Mouse (Mus musculus) layer of hippocampus, adult 9-10 months (tissue): ENCODE results near the gene Adipoq.
"Not testable (repeated sequence)": the region's sequence is repeated elsewhere in the genome, so short reads cannot be mapped to it uniquely, and the experiment has no call there.

Experiments used
- DNase-seq: peaks from one replicate; pipeline ENCODE4 v3.0.0; 2022; ENCODE audit warnings: low spot score

Adipoq gene

GRCm38 (mm10) chr16:23162116-23162515 lies 15.8 kb downstream of the Adipoq start:
- DNase-seq = no peak

DNA sequence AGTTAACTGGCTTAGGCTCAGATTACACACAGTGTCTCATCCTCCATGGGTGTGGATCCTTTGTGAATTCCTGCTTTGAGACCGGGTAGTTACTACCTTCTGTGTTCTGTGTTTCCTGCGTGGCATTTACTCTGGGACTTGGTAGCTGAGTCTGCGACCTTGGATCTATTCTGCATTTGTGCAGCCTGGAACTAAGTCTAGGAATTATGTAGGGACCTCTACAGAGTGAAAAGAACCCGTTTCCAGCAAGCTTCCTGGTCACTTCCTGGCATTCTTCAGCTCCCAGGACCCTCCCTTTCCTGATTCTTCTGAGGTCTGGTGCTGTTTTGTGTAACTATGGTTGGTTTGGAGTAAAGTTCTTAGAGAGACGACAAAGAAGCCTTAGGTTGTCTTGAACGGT lies 18.1 kb downstream of the Adipoq start:
- DNase-seq = no peak

DNA sequence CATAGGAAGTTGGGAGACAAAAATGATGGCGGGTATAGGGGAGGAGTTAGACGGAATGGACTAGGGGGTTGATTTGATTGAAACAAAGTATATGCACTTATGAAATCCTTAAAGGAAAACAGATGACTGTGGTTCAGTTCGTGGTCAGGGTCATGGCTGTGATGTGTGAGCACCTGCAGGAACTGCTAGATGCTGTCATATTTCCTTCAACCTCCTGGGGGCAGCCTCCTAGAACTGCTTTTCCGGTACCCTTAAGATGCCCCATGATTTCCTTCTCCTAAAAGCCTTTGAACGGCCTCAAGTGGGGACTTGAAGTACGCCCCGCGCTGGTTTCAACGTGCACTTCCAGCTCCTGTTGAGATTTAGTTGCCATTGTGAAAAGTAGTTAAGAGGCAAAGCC lies 19.1 kb downstream of the Adipoq start:
- DNase-seq = no peak

DNA sequence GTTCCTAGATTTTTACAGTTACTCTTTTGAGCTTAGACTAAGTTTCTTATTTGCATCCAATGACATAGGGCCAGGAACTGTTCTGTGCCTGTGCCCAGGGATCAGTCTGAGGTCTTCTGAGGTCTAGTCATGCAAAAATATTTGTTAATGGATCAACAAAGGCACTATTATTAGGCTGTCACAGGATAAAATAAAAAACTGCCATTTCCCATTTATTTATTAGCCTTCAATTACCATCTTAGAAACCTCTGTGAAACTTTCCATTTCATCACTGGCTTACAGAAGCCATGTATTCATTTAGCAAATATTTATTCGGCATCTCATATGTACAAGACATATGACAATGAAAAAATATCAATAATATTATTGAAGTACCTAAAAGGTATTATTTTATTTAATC lies 20.3 kb downstream of the Adipoq start:
- no peak for DNase-seq

GRCm38 (mm10) chr16:23167079-23167478 lies 20.7 kb downstream of the Adipoq start:
- DNase-seq = no peak

DNA sequence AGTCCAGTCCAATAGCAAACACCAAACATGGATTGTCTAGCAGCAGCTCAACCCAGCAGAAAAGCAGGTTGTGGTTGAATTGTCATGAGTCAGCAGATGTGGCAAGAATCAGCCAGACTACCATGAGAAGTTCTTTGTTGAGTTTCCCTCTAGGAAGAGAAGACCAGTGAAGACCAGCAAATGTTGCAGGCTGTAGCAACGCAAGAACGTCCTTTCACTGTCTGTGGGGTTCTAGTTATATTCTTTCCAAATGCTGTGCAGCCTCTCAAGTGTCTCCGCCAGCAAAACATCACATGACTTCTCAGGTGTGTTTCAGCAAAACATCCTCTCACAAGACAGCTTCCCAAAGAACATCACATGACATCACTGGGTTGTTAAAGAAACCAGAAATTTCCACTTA lies 24.5 kb downstream of the Adipoq start:
- DNase-seq = no peak

- DNase-seq = no peak
Measured at GRCm38 (mm10) chr16:23173904-23174303, 27.6 kb downstream of the Adipoq start.

DNA sequence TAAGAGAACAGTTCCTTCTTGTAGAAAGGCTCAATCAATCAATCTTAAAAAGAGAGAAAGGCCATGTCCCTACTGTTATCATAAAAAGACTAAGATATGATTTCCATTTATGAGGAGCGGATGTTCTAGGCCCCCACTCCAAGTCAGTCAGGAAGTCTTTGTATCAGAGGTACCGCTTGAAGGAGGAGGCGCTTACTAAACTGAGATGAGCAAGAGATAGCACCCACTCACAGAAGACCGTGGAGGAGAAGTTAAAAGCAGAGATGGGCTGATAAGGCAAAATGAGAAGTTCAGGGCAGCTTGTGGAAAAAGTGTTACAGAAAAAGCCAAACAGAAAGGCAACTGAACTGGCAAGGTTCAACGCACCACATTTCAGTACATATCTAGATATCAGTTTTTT lies 28.5 kb downstream of the Adipoq start:
- no peak for DNase-seq

DNA sequence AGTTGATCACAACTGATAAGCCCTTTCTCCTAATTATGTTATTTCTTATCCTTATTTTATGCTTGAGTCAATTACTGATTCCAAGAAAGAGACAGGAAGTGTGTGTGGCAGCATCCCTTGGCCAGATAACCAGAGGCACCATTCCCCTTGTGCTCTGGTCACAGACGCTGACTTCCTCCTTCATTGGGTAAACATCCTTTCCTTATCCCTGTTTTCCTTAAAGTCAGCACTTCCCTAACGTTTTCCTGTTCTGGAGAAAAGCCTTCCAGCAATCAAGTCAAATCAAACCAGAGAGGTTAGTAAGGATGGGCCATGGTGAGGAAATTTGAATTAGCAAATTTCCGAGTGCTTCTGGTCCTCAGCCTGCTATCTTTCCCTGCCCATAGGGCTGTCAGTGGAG lies 29.6 kb downstream of the Adipoq start:
- no peak for DNase-seq

- DNase-seq = no peak
Measured at GRCm38 (mm10) chr16:23177856-23178255, 31.5 kb downstream of the Adipoq start.

DNA sequence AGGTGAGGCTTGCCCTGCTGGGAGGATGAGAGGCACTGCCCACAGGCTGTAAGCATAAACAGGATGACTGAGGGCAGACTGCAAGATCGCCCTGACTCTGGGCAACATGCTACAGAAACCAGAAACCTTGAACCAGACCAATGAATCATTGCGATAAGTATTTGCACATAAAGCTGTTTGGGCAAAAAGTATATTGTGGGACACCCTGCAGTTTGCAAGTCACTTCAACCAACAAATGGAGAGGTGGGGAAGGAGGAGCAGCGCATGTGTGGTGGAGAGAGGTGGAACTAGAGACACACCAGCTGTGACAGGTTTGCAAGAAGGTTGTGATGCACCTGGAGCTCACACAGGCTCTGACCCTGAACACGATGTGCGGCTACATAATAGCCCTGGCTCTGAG lies 32.5 kb downstream of the Adipoq start:
- DNase-seq = no peak

DNA sequence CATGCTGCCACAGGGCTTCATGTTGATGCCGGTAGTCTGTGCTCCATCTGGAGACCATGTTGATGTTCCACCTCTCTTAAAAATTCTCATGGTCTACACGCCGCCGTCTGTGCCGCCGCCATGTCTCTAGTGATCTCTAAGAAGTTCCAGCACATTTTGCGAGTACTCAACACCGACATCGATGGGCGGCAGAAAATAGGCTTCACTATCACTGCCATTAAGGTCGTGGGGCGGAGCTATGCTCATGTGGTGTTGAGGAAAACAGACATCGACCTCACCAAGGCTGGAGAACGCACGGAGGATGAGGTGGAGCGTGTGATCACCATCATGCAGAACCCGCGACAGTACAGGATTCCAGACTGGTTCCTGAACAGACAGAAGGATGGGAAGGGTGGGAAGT lies 33.1 kb downstream of the Adipoq start:
- DNase-seq = not testable (repeated sequence)

DNA sequence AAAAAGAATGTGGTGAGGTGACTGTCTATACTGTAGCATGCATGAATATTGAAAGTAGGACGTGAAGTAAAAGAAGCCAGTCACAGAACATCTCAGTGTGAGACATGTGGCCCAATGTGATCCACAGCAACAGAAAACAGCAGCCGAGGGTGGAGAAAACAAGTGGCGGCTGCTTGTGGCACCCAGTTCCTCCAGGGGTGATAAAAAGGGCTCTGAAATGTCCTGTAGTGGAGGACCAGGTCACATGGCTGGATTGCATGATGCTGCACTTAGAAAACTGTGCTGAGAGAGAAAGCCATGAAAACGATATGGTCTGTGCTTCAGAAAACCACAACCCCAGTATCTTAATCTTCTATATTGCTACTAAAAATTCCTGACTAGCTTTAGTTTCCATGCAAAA lies 34.7 kb downstream of the Adipoq start:
- no peak for DNase-seq

DNA sequence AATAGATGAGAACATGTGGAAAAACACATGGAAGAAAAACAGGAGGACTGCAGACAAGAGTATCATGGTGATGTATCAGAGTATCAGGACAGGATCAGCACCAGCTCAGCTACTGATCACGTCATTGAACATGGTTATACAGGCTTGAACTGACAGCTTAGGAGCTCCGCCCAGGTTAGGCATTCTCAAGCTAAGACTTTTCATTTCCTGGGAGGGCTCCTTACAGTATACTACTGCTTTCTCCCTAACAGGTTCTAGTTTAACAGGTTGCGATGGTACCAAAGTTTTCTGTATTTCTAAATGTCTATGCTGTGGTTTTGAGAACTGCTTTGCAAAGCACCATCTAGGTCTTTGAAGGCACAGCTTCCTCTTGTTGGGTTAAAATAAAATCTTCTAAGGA lies 35.2 kb downstream of the Adipoq start:
- DNase-seq = no peak

DNA sequence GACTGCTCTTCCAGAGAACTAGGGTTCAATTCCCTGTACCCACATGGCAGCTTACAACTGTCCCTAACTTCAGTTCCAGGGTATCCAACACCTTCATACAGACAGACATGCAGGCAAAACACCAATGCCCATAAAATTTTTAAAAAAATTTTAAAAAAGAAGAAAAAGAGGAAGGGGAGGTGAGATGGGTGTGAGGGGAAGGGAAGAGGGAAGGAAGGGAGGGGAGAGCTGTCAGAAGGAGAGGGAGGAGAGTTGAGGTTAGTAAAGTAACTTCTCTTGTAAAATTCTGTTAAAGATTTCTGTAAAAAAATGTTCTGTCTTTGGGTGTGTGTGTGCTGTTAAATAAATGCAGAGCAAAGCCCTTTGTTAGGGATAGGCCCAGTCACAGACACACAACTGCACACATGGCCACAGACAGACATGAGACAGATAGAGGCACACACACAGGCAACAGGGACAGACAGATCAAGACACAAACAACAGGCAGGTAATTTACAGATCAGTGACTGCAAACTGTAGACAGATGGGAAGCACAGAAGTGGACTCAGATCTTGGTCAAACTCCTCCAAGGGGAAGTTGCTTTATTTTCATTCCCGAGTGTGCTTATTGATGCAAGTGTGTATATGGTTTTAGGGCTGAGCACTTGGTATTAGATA lies 35.7 kb downstream of the Adipoq start:
- DNase-seq = no peak

GRCm38 (mm10) chr16:23185824-23186223 lies 39.5 kb downstream of the Adipoq start:
- DNase-seq = no peak

GRCm38 (mm10) chr16:23186418-23186817 lies 40.1 kb downstream of the Adipoq start:
- DNase-seq = no peak

- DNase-seq = no peak
Measured at GRCm38 (mm10) chr16:23187983-23188382, 41.6 kb downstream of the Adipoq start.

DNA sequence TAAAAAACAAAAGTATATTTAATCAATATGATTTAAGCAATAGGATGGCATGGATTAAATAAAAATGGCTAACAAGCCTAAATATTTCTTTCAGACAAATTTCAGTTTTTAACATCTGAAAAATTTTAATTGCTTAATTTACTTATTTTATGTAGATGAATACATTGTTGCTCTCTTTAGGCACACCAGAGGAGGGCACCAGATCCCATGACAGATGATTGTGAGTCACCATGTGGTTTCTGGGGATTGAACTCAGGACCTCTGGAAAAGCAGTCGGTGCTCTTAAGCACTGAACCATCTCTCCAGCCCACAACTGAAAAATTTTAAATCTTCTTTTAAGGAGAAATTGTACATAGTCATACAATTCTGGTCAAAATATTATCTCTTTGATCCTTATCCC lies 43.3 kb downstream of the Adipoq start:
- no peak for DNase-seq

DNA sequence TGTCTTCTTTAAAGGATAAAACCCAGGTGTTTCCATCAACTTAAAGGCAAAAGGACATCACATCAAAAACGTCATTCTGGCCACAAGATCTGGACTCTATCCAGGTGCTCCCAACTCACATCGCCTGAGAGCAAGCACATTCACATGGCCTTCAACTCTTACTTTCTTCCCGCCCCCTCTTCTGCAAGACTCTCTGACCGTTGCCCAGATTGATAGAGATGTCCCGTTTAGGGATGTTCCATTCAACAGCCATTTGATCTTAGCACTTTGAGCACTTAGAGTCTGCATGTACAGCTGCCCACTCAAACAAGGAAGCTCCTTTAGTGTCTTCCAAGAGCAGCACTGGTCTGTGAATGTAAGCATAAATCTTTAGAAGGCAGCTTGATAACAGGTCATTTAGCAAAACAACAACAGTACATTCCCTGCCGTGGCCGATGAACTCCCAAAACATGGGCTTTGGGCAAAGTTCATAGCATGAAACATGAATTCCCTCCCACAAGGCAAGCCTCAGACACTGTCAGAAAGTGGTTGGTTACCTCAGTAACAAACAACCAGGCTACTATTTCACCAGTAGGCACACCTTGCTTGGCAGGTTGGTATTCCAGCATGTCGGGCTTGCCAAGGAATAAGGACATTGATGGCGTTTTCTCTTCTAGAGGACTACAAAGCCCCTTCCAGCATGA lies 45.4 kb downstream of the Adipoq start:
- DNase-seq = no peak

DNA sequence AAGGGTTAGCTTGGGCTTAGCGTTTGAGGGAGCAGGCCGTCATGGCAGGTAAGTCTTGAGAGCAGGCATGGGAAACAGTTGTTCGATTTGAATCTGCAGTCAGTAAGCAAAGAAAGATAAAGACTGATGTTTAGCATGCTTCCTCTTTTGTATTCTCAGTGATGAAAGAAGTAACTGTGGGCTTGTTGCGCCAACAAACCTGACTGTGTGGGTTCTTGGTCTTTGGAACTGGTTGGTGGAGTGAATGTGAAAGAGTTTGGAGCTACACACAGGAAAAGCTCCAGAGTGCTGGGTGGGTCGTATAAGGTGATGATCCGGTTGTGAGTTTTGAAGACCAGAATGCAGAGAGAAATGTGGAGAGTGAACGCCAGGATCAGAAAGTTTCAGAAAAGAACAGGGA lies 49.3 kb downstream of the Adipoq start:
- DNase-seq = no peak

DNA sequence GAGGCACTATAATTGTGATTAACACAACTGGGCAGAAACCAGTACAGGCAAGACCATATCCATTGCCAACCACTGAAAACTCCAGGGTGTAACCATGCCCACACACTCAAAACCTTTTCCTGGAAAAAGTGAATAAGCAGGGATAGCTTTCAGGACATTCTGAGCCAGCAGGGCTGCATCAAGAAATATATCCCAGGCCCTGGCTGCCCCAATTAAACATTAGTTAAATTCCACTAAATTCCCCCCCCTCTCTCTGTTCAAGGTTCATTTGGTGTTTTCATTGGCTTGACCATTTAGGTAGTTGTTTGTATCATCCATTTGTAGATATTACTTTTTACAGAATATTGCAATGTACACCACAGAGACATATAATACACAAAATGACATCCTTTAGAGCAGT lies 50.0 kb downstream of the Adipoq start:
- DNase-seq = no peak

DNA sequence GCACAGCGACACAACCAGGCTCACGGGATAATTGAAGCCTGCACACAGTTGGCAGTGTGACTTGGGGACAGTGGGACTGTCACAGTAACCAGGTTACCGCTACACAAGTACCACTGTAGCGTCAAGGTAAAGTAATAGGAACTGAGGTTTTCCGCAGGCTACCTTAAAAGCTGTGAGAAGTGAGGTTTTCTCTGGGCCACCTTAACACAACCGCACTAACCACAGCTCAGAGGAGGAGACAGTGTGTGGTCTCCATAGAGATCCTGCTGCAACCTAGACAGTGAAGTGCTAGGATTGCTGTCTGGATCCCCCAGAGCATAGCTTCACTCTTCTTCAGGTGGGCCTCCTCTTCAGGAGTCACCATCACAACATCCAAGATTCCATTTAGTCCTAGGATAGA lies 50.5 kb downstream of the Adipoq start:
- no peak for DNase-seq

DNA sequence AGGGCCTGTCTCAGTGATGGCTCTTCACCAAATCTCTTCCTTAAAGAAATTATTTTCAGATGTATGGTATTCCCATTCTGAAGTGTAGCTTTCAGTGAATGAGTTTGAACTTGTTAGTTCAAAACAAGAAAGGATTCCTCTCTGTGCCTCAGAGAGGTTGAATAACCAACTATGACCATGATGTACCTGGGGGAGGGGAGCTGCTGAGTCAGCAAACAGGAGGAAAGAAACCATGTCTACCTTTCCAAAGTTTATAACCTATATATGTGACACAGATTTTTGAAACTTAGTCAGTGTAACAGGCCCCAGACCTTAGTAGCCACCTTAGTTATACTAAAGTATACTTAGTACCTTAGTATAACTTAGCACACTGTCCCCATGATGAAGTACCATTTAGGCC lies 55.2 kb downstream of the Adipoq start:
- DNase-seq = no peak
